Mouse (Mus musculus): ENCODE measurements around the gene Rnf121.

DNA sequence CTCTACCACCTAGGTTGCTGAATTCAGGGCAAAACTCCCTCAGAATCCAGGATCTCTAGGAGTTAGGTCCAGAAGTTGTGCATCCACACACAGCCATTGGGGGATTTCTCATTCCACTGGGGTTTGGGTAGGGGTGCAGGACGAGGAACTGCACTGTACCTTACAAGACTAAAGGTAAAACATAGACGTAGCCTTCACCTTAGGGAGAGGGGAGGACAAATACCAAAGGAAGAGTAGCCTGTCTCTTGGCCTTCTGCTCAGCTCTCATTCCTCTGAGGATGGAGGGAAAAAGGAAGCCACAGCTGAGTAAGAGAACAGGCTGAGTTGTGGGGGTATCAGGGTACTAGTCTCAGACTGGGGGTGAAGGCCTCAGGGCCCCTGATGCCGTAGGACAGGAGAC lies 46.7 kb downstream of the Rnf121 start, which contains the start of gene Il18bp:
- TF ChIP-seq POLR2A (IDR thresholded peaks at IDR 0.05; ENCODE audit: borderline replicate concordance, control insufficient read depth, low read depth, low read length) = no peak
- TF ChIP-seq CTCF (IDR thresholded peaks at IDR 0.05; ENCODE audit: control insufficient read depth, insufficient read depth, low read length) = no peak

Data from bone marrow, adult 2 months (tissue).